Comparison of ENCODE assay signal across 21 mouse cellular contexts in genomic region chr9:119570652-119571051, GRCm38 (mm10). TPM values are rescaled to one million over a fixed set of nuclear protein-coding genes. Genes with fewer than 3 reads are reported as not detected.
DNase-seq lines count a peak whose midpoint lies in the region; ATAC-seq lines count a peak whose summit lies in the region.
"Had no signal": no experiment of that assay in that cellular context is flagged by ENCODE, and none has a peak within 500 bp of the region (broad histone marks: within the 10 kb centered on the region; RNA-seq: fewer than 3 reads in every experiment).

No protein-coding gene starts in this region.

- WGBS in heart, embryonic 10.5 days: 26% methylated on average over 9 of the region's 9 CpGs
- WGBS in midbrain, embryonic 14.5 days: 8% methylated on average over 9 of the region's 9 CpGs
- WGBS in midbrain, embryonic 11.5 days: 10% methylated on average over 9 of the region's 9 CpGs

- peaks cover 67% of the 10 kb centered on the region for H3K4me1 ChIP-seq in heart, embryonic 10.5 days
- peaks cover 16% of the 10 kb centered on the region for H3K4me1 ChIP-seq in midbrain, embryonic 14.5 days (ENCODE audit: control insufficient read depth, insufficient read depth, low read length)
- peaks cover 12% of the 10 kb centered on the region for H3K4me1 ChIP-seq in midbrain, embryonic 11.5 days (ENCODE audit: control insufficient read depth, insufficient read depth, low read length)
- H3K4me1 ChIP-seq: limb, embryonic 15.5 days; megakaryocyte, embryonic 14.5 days had no signal

- H3K27me3 ChIP-seq in heart, embryonic 10.5 days (ENCODE audit: insufficient read depth, poor library complexity, severe bottlenecking): peaks cover 98% of the 10 kb centered on the region
- H3K27me3 ChIP-seq in midbrain, embryonic 14.5 days (ENCODE audit: control insufficient read depth, insufficient read depth, low read length): peaks cover 94% of the 10 kb centered on the region
- peaks cover 98% of the 10 kb centered on the region for H3K27me3 ChIP-seq in midbrain, embryonic 11.5 days (ENCODE audit: control insufficient read depth, insufficient read depth, low read length)

- no peaks in the 10 kb centered on the region for H3K9me3 ChIP-seq in heart, embryonic 10.5 days
- no peaks in the 10 kb centered on the region for H3K9me3 ChIP-seq in midbrain, embryonic 14.5 days (ENCODE audit: control insufficient read depth, low read length)
- H3K9me3 ChIP-seq in midbrain, embryonic 11.5 days (ENCODE audit: control insufficient read depth, low read length): no peaks in the 10 kb centered on the region
- H3K9me3 ChIP-seq: limb, embryonic 15.5 days; lung, embryonic 15.5 days; midbrain, embryonic 15.5 days had no signal

- intact Hi-C loops in gastrocnemius, postnatal 36 days (cut with DNase I): no loop called here

- ATAC-seq in midbrain, embryonic 14.5 days (ENCODE audit: low FRiP score, low TSS enrichment): no peak
- no peak for ATAC-seq in midbrain, embryonic 11.5 days (ENCODE audit: low FRiP score)

- H3K9ac ChIP-seq in midbrain, embryonic 14.5 days (replicated peaks; ENCODE audit: low read length): no peak overlapping the region
- no peak overlapping the region for H3K9ac ChIP-seq in midbrain, embryonic 11.5 days (ENCODE audit: low read length)
- H3K9ac ChIP-seq: limb, embryonic 15.5 days; liver, embryonic 14.5 days; lung, embryonic 15.5 days; midbrain, embryonic 15.5 days had no signal

- no peak overlapping the region for H3K27ac ChIP-seq in heart, embryonic 10.5 days
- H3K27ac ChIP-seq in midbrain, embryonic 14.5 days (replicated peaks; ENCODE audit: low read depth, low read length): no peak overlapping the region
- H3K27ac ChIP-seq in midbrain, embryonic 11.5 days (ENCODE audit: low read depth, low read length): no peak overlapping the region
- H3K27ac ChIP-seq: kidney, postnatal 0 days; limb, embryonic 15.5 days; liver, embryonic 14.5 days; lung, embryonic 15.5 days; midbrain, embryonic 15.5 days had no signal

- DNase-seq in cerebellum, postnatal 10 days: peak; percentile 77 to 82
- no peak for DNase-seq in cerebellum, postnatal 36 days
- peak; percentile 17 for DNase-seq in gastrocnemius, adult 18-20 months (ENCODE audit: low spot score)
- DNase-seq in gastrocnemius, postnatal 36 days: no peak
- DNase-seq in heart, adult 9 months (ENCODE audit: low spot score in 2 of 2): peak; percentile 30 to 51
- DNase-seq in heart, embryonic 10.5 days (ENCODE audit: low spot score): no peak
- DNase-seq in midbrain, embryonic 14.5 days: peak; percentile 26
- no peak for DNase-seq in midbrain, embryonic 11.5 days (ENCODE audit: low spot score, missing footprints)
- DNase-seq: adrenal gland, postnatal 14 days; cerebellum, adult 9-10 months; kidney, adult 2 months; layer of hippocampus, adult 9-11 months; lung, postnatal 36 days had no signal

- no peaks in the 10 kb centered on the region for H3K36me3 ChIP-seq in heart, embryonic 10.5 days
- no peaks in the 10 kb centered on the region for H3K36me3 ChIP-seq in midbrain, embryonic 14.5 days (ENCODE audit: control insufficient read depth, insufficient read depth, low read length)
- no peaks in the 10 kb centered on the region for H3K36me3 ChIP-seq in midbrain, embryonic 11.5 days (ENCODE audit: control insufficient read depth, insufficient read depth, low read length)
- H3K36me3 ChIP-seq: limb, embryonic 15.5 days; lung, embryonic 15.5 days; midbrain, embryonic 15.5 days had no signal

- no peak overlapping the region for H3K4me2 ChIP-seq in midbrain, embryonic 14.5 days (ENCODE audit: low read length)
- H3K4me2 ChIP-seq in midbrain, embryonic 11.5 days: no peak overlapping the region
- H3K4me2 ChIP-seq: limb, embryonic 15.5 days; lung, embryonic 15.5 days had no signal

- H3K4me3 ChIP-seq in heart, embryonic 10.5 days: no peak overlapping the region
- no peak overlapping the region for H3K4me3 ChIP-seq in midbrain, embryonic 14.5 days (replicated peaks; ENCODE audit: low read depth, low read length)
- H3K4me3 ChIP-seq in midbrain, embryonic 11.5 days (ENCODE audit: low read depth, low read length): no peak overlapping the region
- H3K4me3 ChIP-seq: limb, embryonic 15.5 days; lung, embryonic 15.5 days; megakaryocyte, embryonic 14.5 days; midbrain, embryonic 15.5 days had no signal

RNA-seq across cellular contexts. Expression of gene Scn5a, which starts 8.2 kb away (rescaled TPM):
- under 1 TPM; 0.07 to 0.09 TPM for total RNA-seq in gastrocnemius, adult 18-20 months (2021)
- total RNA-seq in gastrocnemius, postnatal 36 days (2021): under 1 TPM; 0.10 TPM
- 8.2 and 18.0 TPM in 2 replicates for polyA plus RNA-seq in heart, embryonic 10.5 days (2016; fragmentation: Nextera tagmentation; extraction: Ambion mirVana)
- 0.11 and 0.32 TPM in 2 replicates for polyA plus RNA-seq in midbrain, embryonic 14.5 days (2014; fragmentation: Nextera tagmentation; extraction: Ambion mirVana)
- polyA plus RNA-seq in midbrain, embryonic 11.5 days (2014; fragmentation: Nextera tagmentation; extraction: Ambion mirVana): 0.16 TPM in 1 of 2 replicates, not detected in the other
- total RNA-seq: granulocyte monocyte progenitor cell, adult 5-6 weeks; hematopoietic stem cell, adult 5-6 weeks had no signal

Comparison
In these comparisons a context has a peak if more than half of its experiments do, and no peak if none do; other contexts are left out.
1. DNase-seq: peak in cerebellum, postnatal 10 days (2 of 2), gastrocnemius, adult 18-20 months (single experiment), heart, adult 9 months (2 of 2) and midbrain, embryonic 14.5 days (single experiment); none in cerebellum, postnatal 36 days (0 of 2), gastrocnemius, postnatal 36 days (0 of 2), heart, embryonic 10.5 days (single experiment) and midbrain, embryonic 11.5 days (single experiment).